Mouse (Mus musculus) hindbrain, embryonic 11.5 days (tissue): ENCODE results near the gene Gstm4. TPM values are rescaled to one million over a fixed set of nuclear protein-coding genes. Genes with fewer than 3 reads are reported as not detected.

ENCODE experiments used
- ATAC-seq: fragments of 200-750 bp; cut with Nextera tagmentation; 2 replicates; pipeline ENCODE4 v1.8.0; 2017; ENCODE audit warnings: mild to moderate bottlenecking, moderate TSS enrichment, moderate library complexity; ENCODE audit not compliant: low FRiP score
- DNase-seq: peaks from one replicate; pipeline ENCODE4 v3.0.0-alpha.2; 2015; ENCODE audit warnings: low spot score
- H3K27ac ChIP-seq: fragments of 300-500 bp; sonication (generic); 2 replicates; pipeline ENCODE4 v1.5.1; 2014; ENCODE audit warnings: mild to moderate bottlenecking, low read depth, low read length
- H3K27me3 ChIP-seq: fragments of 300-500 bp; sonication (generic); 2 replicates; pipeline ENCODE4 v1.6.1; 2014; ENCODE audit warnings: mild to moderate bottlenecking, low read length, moderate library complexity, mixed read lengths; ENCODE audit not compliant: control insufficient read depth, insufficient read depth
- H3K36me3 ChIP-seq: fragments of 300-500 bp; sonication (generic); 2 replicates; pipeline ENCODE4 v1.6.1; 2014; ENCODE audit warnings: mild to moderate bottlenecking, low read length, moderate library complexity, mixed read lengths; ENCODE audit not compliant: control insufficient read depth, insufficient read depth
- H3K4me1 ChIP-seq: fragments of 300-500 bp; sonication (generic); replicated peaks from 2 replicates; pipeline ENCODE4 v1.6.1; 2014; ENCODE audit warnings: low read length, mixed read lengths; ENCODE audit not compliant: control insufficient read depth, insufficient read depth
- H3K4me2 ChIP-seq: fragments of 300-500 bp; sonication (generic); replicated peaks from 2 replicates; pipeline ENCODE4 v1.6.1; 2014; ENCODE audit warnings: mild to moderate bottlenecking, low read depth, low read length
- H3K4me3 ChIP-seq: fragments of 300-500 bp; sonication (generic); 2 replicates; pipeline ENCODE4 v1.5.1; 2014; ENCODE audit warnings: low read depth, low read length
- H3K9ac ChIP-seq: fragments of 300-500 bp; sonication (generic); 2 replicates; pipeline ENCODE4 v1.6.1; 2014; ENCODE audit warnings: low read depth, low read length
- H3K9me3 ChIP-seq: fragments of 300-500 bp; sonication (generic); 2 replicates; pipeline ENCODE4 v1.6.1; 2016; ENCODE audit warnings: low read length; ENCODE audit not compliant: control insufficient read depth
- WGBS: fragments of 180-500 bp; shearing (Covaris S2); extraction: QIAGEN DNeasy Blood & Tissue Kit; methylation state at CpG from one replicate; pipeline ENCODE4 v1.1.7; 2014; 5-methylcytosine and 5-hydroxymethylcytosine counted together
- polyA plus RNA-seq: library from polyadenylated mRNA; unstranded; fragments of >200 nt; fragmentation: Nextera tagmentation; extraction: Ambion mirVana; gene quantifications from 2 replicates; pipeline ENCODE4 v1.2.1, GENCODE M21; 2014

The Gstm4 gene
- polyA plus RNA-seq, 1 experiment from 2014 or later: 12.9 TPM

- H3K27ac ChIP-seq: no peak overlapping the region
- ATAC-seq (no peak), DNase-seq (no peak)
- 79% methylated on average over 3 of the region's 3 CpGs for WGBS
- peaks cover 4% of the 10 kb centered on the region for H3K4me1 ChIP-seq
- 0 out of 2 replicates have a peak, but pooled peaks cover 2% of the 10 kb centered on the region for H3K27me3 ChIP-seq
- no peaks in the 10 kb centered on the region for H3K9me3 ChIP-seq
- no peak overlapping the region for H3K9ac ChIP-seq
- H3K36me3 ChIP-seq: no peaks in the 10 kb centered on the region
- peak overlapping the region; percentile 100; the same call in 1 of the 2 replicates for H3K4me2 ChIP-seq
- no peak overlapping the region for H3K4me3 ChIP-seq
Measured at GRCm38 (mm10) chr3:108087329-108087728, 42.6 kb upstream of the Gstm4 start.

GRCm38 (mm10) chr3:108086470-108086979 lies 41.8 kb upstream of the Gstm4 start, which contains the start of gene Ampd2:
TSS of gene Ampd2 (minus strand) at chr3:108086651.
- H3K4me3 ChIP-seq: peak within 1 kb of the TSS; percentile 65
- H3K4me1 ChIP-seq: peaks cover 8% of the 10 kb centered on the region
- H3K4me2 ChIP-seq: peak within 1 kb of the TSS; percentile 100
- DNase-seq (peak; percentile 86), ATAC-seq (peak; percentile 49)
- under 1% methylated on average over 29 of the region's 29 CpGs for WGBS
- no peaks in the 10 kb centered on the region for H3K36me3 ChIP-seq
- peak within 1 kb of the TSS; percentile 88 for H3K27ac ChIP-seq
- no peaks in the 10 kb centered on the region for H3K9me3 ChIP-seq
- peak within 1 kb of the TSS; percentile 70 for H3K9ac ChIP-seq
- 0 out of 2 replicates have a peak, but pooled peaks cover 2% of the 10 kb centered on the region for H3K27me3 ChIP-seq

- ATAC-seq: peak; percentile 73
Measured at GRCm38 (mm10) chr3:108085721-108086469, 41.2 kb upstream of the Gstm4 start.

GRCm38 (mm10) chr3:108085281-108085720 lies 40.6 kb upstream of the Gstm4 start:
- peak overlapping the region; percentile 65 for H3K4me3 ChIP-seq
- DNase-seq (peak; percentile 92), ATAC-seq (peak; percentile 87)
- no peaks in the 10 kb centered on the region for H3K9me3 ChIP-seq
- peaks cover 8% of the 10 kb centered on the region for H3K4me1 ChIP-seq
- H3K4me2 ChIP-seq: peak overlapping the region; percentile 100
- 0% methylated on average over 14 of the region's 14 CpGs for WGBS
- H3K27ac ChIP-seq: peak overlapping the region; percentile 88
- H3K36me3 ChIP-seq: no peaks in the 10 kb centered on the region
- peak overlapping the region; percentile 70 for H3K9ac ChIP-seq
- no peaks in the 10 kb centered on the region for H3K27me3 ChIP-seq

More at GRCm38 (mm10) chr3:108085721-108086469, 41.2 kb upstream of the Gstm4 start:
- H3K27ac ChIP-seq: peak overlapping the region; percentile 88
- DNase-seq: peak; percentile 62
- no peaks in the 10 kb centered on the region for H3K36me3 ChIP-seq
- H3K4me1 ChIP-seq: peaks cover 8% of the 10 kb centered on the region
- peak overlapping the region; percentile 70 for H3K9ac ChIP-seq
- H3K9me3 ChIP-seq: no peaks in the 10 kb centered on the region
- peak overlapping the region; percentile 100 for H3K4me2 ChIP-seq
- 0 out of 2 replicates have a peak, but pooled peaks cover 2% of the 10 kb centered on the region for H3K27me3 ChIP-seq
- peak overlapping the region; percentile 65 for H3K4me3 ChIP-seq
- under 1% methylated on average over 31 of the region's 31 CpGs for WGBS

- H3K27ac ChIP-seq: peak overlapping the region; percentile 88; the same call in 1 of the 2 replicates
- peak overlapping the region; percentile 65 for H3K4me3 ChIP-seq
- H3K36me3 ChIP-seq: no peaks in the 10 kb centered on the region
- peaks cover 8% of the 10 kb centered on the region for H3K4me1 ChIP-seq
- H3K4me2 ChIP-seq: peak overlapping the region; percentile 100
- 18% methylated on average over 13 of the region's 13 CpGs for WGBS
- ATAC-seq (peak; percentile 30), DNase-seq (no peak)
- peak overlapping the region; percentile 70 for H3K9ac ChIP-seq
- H3K27me3 ChIP-seq: no peaks in the 10 kb centered on the region
- no peaks in the 10 kb centered on the region for H3K9me3 ChIP-seq
Measured at GRCm38 (mm10) chr3:108084767-108085270, 40.1 kb upstream of the Gstm4 start.

- H3K9ac ChIP-seq: no peak overlapping the region
- no peaks in the 10 kb centered on the region for H3K27me3 ChIP-seq
- H3K4me1 ChIP-seq: peaks cover 8% of the 10 kb centered on the region
- no peaks in the 10 kb centered on the region for H3K36me3 ChIP-seq
- H3K27ac ChIP-seq: no peak overlapping the region
- no peaks in the 10 kb centered on the region for H3K9me3 ChIP-seq
- 85% methylated on average over 4 of the region's 4 CpGs for WGBS
- no peak for ATAC-seq
- DNase-seq: no peak
- H3K4me2 ChIP-seq: 0 out of 2 replicates have a peak overlapping the region, but pooled peaks have one; percentile 11
- no peak overlapping the region for H3K4me3 ChIP-seq
Measured at GRCm38 (mm10) chr3:108083904-108084407, 39.3 kb upstream of the Gstm4 start.

- H3K4me3 ChIP-seq: no peak overlapping the region
- H3K9me3 ChIP-seq: no peaks in the 10 kb centered on the region
- H3K9ac ChIP-seq: no peak overlapping the region
- peaks cover 8% of the 10 kb centered on the region for H3K4me1 ChIP-seq
- no peak overlapping the region for H3K27ac ChIP-seq
- ATAC-seq (no peak), DNase-seq (no peak)
- H3K4me2 ChIP-seq: no peak overlapping the region
- 53% methylated on average over 2 of the region's 2 CpGs for WGBS
- H3K36me3 ChIP-seq: no peaks in the 10 kb centered on the region
- no peaks in the 10 kb centered on the region for H3K27me3 ChIP-seq
Measured at GRCm38 (mm10) chr3:108083161-108083560, 38.5 kb upstream of the Gstm4 start.

GRCm38 (mm10) chr3:108082251-108082875 lies 37.7 kb upstream of the Gstm4 start:
- 65% methylated on average over 1 of the region's 1 CpGs for whole genome bisulfite sequencing
- Histone ChIP-seq H3K27ac (no peak overlapping the region), H3K4me1 (peaks cover 8% of the 10 kb centered on the region), H3K4me2 (peak overlapping the region; percentile 11; the same call in 1 of the 2 replicates), H3K9ac (peak overlapping the region; percentile 19; the same call in 1 of the 2 replicates), H3K4me3 (no peak overlapping the region), H3K27me3 (no peaks in the 10 kb centered on the region), H3K36me3 (no peaks in the 10 kb centered on the region), H3K9me3 (no peaks in the 10 kb centered on the region)
- DNase-seq (peak; percentile 14), ATAC-seq (no peak)
